Mouse (Mus musculus): ENCODE results near the gene Cdpf1.

DNA sequence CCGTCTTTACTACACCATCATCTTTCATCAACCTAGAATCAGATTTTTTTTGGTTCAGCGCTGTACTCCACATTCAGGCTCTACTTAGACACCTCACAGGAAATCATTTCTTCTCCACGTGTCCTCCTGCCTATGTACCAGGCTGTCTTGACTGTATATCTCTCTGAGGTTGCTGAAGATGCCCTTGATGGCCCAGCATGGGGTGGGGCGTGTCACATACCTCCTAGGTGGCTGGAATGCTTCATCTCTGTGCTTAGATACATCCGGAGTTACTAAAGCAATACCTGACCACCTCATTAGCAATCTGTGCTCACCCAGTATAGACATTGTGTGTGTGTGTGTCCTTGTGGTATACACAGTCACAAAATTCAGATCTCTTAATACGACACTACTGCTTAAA is 16.0 kb downstream of the Cdpf1 start:
- no peak for TF ChIP-seq POLR2AphosphoS5 (IDR thresholded peaks at IDR 0.05; ENCODE audit: insufficient replicate concordance, low read depth, low read length)
- TF ChIP-seq CTCF (IDR thresholded peaks at IDR 0.05; ENCODE audit: low read depth, low read length): no peak
- no peak for TF ChIP-seq TAL1 (conservative IDR thresholded peaks at IDR 0.05; ENCODE audit: low read depth, low read length)
